Mouse (Mus musculus): Measurements from ENCODE around the gene Depp1. TPM values are rescaled to one million over a fixed set of nuclear protein-coding genes. Genes with fewer than 3 reads are reported as not detected.

Gene Depp1
- polyA plus RNA-seq, 2 experiments from 2014 or later, result not detected

DNA sequence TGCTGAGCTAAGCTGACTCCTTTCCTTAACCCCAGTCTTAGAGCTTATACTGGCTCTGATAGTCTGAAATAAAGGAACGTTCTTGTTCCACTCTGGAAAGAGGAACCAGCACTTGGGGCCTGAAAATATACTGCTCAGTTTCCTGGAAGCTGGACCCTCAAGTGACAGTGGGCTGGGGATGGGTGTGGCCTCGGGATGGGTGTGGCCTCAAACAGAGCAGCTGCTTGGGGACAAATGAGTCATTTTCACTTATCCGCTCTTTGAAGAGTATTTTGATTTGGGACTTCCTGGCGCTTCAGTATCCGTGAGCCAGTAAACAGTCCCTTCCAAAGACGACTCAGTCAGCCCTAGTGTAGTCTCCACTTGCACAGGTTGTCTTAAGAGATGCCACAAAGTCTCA is 31.9 kb downstream of the Depp1 start:
- ATAC-seq, result peak; percentile 51

DNA sequence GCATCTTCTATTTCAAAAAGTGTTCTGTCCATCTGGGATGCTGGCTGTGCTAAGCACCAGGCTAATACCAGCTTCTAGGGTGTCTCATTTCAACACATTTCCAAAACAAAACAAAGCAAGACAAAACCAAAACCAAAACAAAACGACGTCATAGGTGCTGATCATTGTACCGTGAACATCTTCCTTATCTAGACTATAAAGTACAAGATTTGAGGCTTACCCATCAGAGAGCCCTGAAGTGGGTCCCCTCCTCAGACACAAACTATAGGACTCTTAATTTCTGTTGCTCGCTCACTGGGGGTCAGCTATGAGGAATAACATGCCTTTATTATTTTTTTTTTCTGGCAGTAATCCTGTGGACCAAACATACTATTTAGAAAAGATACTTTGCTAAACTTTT is 43.2 kb downstream of the Depp1 start:
- no peak for ATAC-seq

DNA sequence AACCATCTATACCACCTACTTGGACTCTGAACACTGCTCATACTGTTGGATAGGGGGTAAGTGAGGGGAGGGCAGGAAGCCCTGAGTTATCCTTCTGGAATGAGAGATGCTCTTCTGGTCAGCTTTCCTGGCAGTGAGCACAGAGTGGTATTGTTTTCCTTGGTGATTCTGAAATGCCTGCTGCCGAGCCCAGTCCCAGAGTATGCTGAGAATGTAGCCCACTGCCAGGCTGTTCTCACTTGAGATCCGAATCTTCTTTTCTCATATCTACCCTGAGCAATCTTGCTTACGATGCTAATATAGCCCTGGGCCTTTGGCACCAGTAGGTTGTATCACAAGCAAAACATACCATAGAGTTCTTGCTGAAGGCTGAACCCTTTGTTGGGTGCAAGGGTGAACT is 43.9 kb downstream of the Depp1 start:
- no peak for ATAC-seq

DNA sequence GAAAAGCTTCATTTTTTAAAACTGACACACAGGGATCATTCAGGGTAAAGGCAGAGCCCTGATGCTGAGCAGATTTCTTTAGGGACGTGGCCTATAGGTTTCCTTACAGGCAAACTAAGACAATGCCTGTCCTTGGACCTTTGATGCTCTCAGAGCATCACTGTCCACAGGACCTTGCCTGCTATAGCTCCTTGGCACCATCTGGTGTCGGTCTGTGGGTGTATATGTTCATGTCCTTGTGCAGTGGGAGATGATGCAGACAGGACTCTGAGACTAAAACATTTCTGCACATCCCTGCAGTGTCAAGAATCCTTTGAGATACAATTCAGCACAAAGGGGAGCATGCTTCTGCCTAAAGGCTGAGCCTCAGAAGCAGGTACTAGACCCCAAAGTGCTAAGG is 47.0 kb downstream of the Depp1 start:
- no peak for ATAC-seq

GRCm38 (mm10) chr6:116697896-116698425 is 47.6 kb downstream of the Depp1 start:
- no peak for ATAC-seq

- no peak for ATAC-seq
Measured at GRCm38 (mm10) chr6:116700821-116701220, 50.4 kb downstream of the Depp1 start.

Other genes with a start within 250 kb of the Depp1 start
- gene Alox5, start 189.4 kb upstream of the Depp1 start, polyA plus RNA-seq (2017; shearing (Covaris generic)), result not detected
- gene Olfr211, start 161.5 kb upstream of the Depp1 start, polyA plus RNA-seq (2017; shearing (Covaris generic)), result not detected
- gene Olfr212, start 144.1 kb upstream of the Depp1 start, polyA plus RNA-seq (2017; shearing (Covaris generic)), result not detected
- gene Olfr213, start 112.2 kb upstream of the Depp1 start, polyA plus RNA-seq (2017; shearing (Covaris generic)), result not detected
- gene Gm5580, start 99.5 kb upstream of the Depp1 start, polyA plus RNA-seq (2017; shearing (Covaris generic)), result under 1 TPM in 1 of 2 experiments, not detected in 1; 0.77 TPM
- gene Olfr214, start 96.4 kb upstream of the Depp1 start, polyA plus RNA-seq (2017; shearing (Covaris generic)), result not detected
- not detected for gene Olfr215, start 66.4 kb upstream of the Depp1 start, polyA plus RNA-seq (2017; shearing (Covaris generic))
- gene Zfp422, start 21.6 kb upstream of the Depp1 start, polyA plus RNA-seq (2017; shearing (Covaris generic)), result 10 to 100 TPM; 24.6 to 27.0 TPM
- gene Rassf4, start 23.3 kb downstream of the Depp1 start, polyA plus RNA-seq (2017; shearing (Covaris generic)), result 1 to 10 TPM; 3.2 to 5.1 TPM
- under 1 TPM; 0.04 to 0.05 TPM for gene Tmem72, start 66.3 kb downstream of the Depp1 start, polyA plus RNA-seq (2017; shearing (Covaris generic))

Measured in CD4-positive, CD25-positive, alpha-beta regulatory T cell, adult 4 months (primary cell).